Mouse (Mus musculus) C2C12 (cell line): ENCODE data around the gene Tprg. TPM values are rescaled to one million over a fixed set of nuclear protein-coding genes. Genes with fewer than 3 reads are reported as not detected.

Experiments used
- H3K27me3 ChIP-seq: one replicate; pipeline ENCODE4 v1.6.1; 2011; ENCODE audit not compliant: control insufficient read depth, insufficient read depth, insufficient read length
- H3K36me3 ChIP-seq: one replicate; pipeline ENCODE4 v1.6.1; 2011; ENCODE audit not compliant: control insufficient read depth, insufficient read depth
- H3K4me3 ChIP-seq: one replicate; pipeline ENCODE4 v1.5.1; 2011; ENCODE audit warnings: mild to moderate bottlenecking, control low read depth; ENCODE audit not compliant: poor library complexity, insufficient read depth, severe bottlenecking
- H3K79me2 ChIP-seq: one replicate; pipeline ENCODE4 v1.6.1; 2011; ENCODE audit not compliant: control insufficient read depth, insufficient read depth
- H3K79me3 ChIP-seq: one replicate; pipeline ENCODE4 v1.6.1; 2011; ENCODE audit warnings: low read depth, control low read depth
- H3ac ChIP-seq: one replicate; pipeline ENCODE3; 2011; ENCODE audit warnings: low read depth; ENCODE audit not compliant: control insufficient read depth, insufficient read length
- CEBPB ChIP-seq: IDR thresholded peaks from one replicate; pipeline ENCODE4 v1.6.1; 2011; ENCODE audit warnings: low read depth, mild to moderate bottlenecking, control low read depth, moderate library complexity
- CTCF ChIP-seq: IDR thresholded peaks from one replicate; pipeline ENCODE4 v1.5.1; 2011; ENCODE audit not compliant: control insufficient read depth, insufficient read depth, insufficient read length
- FOSL1 ChIP-seq: IDR thresholded peaks from one replicate; pipeline ENCODE4 v1.8.0; 2011; ENCODE audit warnings: mild to moderate bottlenecking, low read length; ENCODE audit not compliant: poor library complexity, insufficient read depth, severe bottlenecking
- MAX ChIP-seq: IDR thresholded peaks from one replicate; pipeline ENCODE4 v1.6.1; 2011; ENCODE audit warnings: mild to moderate bottlenecking, control low read depth
- MYOD1 ChIP-seq: IDR thresholded peaks from one replicate; pipeline ENCODE4 v1.6.1; 2011; ENCODE audit warnings: low read depth; ENCODE audit not compliant: control insufficient read depth, insufficient read length
- MYOG ChIP-seq: IDR thresholded peaks from one replicate; pipeline ENCODE4 v1.6.1; 2011; ENCODE audit not compliant: control insufficient read depth, insufficient read length; ENCODE audit errors: extremely low read depth
- USF1 ChIP-seq: IDR thresholded peaks from one replicate; pipeline ENCODE4 v1.6.1; 2011; ENCODE audit warnings: low read depth, mild to moderate bottlenecking, control low read depth, moderate library complexity
- polyA plus RNA-seq: library from polyadenylated mRNA; unstranded; fragments of >200 nt; fragmentation: generic; extraction: Trizol; gene quantifications from one replicate; pipeline ENCODE4 v1.2.1, GENCODE M21; 2012; ENCODE audit warnings: missing spikeins

Tprg gene
- polyA plus RNA-seq, 1 experiment, result 0.04 TPM

DNA sequence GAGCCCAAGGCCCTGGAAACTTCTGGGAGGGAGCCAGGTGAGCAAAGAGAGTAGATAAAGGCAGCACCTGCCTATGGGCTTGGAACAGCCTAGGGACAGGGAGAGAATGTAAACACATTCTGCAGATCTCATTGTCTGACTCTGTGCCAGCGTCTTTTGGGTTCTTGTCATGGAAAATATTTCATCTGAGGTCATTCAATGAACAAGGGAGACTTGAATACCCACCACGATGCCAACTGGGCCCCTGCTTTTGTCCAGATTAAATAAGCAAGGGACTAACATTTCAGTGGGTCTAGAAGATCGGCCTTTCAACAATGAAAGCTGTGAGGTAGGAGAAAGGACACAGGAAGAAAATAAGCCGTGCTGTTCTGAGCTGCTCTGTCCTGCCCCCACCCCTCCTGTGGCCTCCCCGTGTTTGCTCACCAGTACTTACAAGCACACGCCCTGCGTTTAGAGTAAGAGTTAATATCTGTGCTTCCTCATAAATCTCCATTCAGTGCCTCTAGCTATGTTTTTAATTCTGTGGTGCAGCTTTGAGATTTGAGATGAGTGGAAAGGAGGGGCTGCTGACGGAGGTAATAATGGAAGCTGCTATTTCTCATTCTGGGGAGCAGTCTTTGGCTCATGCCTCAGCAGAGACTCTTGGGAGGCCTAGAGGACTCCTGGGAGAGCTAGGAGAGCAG lies 120.7 kb downstream of the Tprg start:
- Histone ChIP-seq H3ac (no peak overlapping the region), H3K27me3 (no peaks in the 10 kb centered on the region), H3K4me3 (no peak overlapping the region), H3K79me3 (no peaks in the 10 kb centered on the region), H3K36me3 (no peaks in the 10 kb centered on the region), H3K79me2 (no peaks in the 10 kb centered on the region)
- TF ChIP-seq MYOG (no peak), CEBPB (no peak), CTCF (no peak), USF1 (no peak), MAX (no peak), MYOD1 (no peak), FOSL1 (no peak)

DNA sequence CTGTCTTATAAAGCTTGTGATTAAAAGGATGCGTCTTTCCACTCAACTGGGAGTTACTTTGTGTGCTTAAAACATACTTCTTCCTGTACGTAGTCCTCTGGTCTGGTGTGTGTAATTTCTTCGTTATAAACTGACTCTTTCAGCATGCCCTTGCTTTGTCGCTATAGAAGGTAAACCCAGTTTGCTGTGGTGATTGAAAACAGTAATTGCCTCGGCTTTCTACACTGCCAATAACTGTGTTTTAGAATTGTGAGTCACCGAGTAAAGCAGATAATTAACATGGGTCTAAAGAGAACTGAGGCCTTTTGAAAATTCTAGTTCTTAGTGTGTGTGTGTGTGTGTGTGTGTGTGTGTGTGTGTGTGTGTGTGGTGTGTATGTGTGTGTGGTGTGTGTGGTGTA lies 121.4 kb downstream of the Tprg start:
- H3ac ChIP-seq, result no peak overlapping the region
- H3K79me3 ChIP-seq, result no peaks in the 10 kb centered on the region
- no peak overlapping the region for H3K4me3 ChIP-seq
- no peaks in the 10 kb centered on the region for H3K36me3 ChIP-seq
- no peak for TF ChIP-seq USF1
- no peak for TF ChIP-seq MYOG
- TF ChIP-seq CEBPB, result no peak
- no peak for TF ChIP-seq FOSL1
- TF ChIP-seq MYOD1, result no peak
- TF ChIP-seq CTCF, result no peak
- TF ChIP-seq MAX, result no peak
- no peaks in the 10 kb centered on the region for H3K27me3 ChIP-seq
- H3K79me2 ChIP-seq, result no peaks in the 10 kb centered on the region

DNA sequence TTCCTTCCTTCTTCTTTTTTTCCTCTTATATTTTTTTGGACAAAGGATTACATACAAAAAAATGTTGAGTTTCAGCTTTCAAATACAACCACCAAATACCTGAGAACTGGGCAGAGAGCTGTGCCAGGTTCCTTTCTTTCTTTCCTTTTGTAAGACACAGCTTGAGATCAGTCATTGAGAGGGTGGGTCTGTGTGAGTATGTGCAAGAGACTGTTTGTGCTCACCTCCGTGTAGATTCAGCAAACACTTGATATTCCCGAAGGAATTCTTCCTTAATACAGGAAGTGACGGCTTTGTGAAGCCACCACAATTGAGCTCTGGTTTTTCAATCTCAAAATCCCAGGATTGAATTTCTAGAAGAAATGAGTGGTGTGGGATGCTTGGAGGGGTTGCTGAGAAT lies 124.7 kb downstream of the Tprg start:
- H3ac ChIP-seq, result no peak overlapping the region
- TF ChIP-seq MYOG (no peak), MAX (no peak), MYOD1 (no peak), USF1 (no peak), CTCF (no peak), FOSL1 (no peak)
- no peaks in the 10 kb centered on the region for H3K36me3 ChIP-seq
- no peaks in the 10 kb centered on the region for H3K79me2 ChIP-seq
- no peaks in the 10 kb centered on the region for H3K27me3 ChIP-seq
- H3K79me3 ChIP-seq, result no peaks in the 10 kb centered on the region
- H3K4me3 ChIP-seq, result no peak overlapping the region

DNA sequence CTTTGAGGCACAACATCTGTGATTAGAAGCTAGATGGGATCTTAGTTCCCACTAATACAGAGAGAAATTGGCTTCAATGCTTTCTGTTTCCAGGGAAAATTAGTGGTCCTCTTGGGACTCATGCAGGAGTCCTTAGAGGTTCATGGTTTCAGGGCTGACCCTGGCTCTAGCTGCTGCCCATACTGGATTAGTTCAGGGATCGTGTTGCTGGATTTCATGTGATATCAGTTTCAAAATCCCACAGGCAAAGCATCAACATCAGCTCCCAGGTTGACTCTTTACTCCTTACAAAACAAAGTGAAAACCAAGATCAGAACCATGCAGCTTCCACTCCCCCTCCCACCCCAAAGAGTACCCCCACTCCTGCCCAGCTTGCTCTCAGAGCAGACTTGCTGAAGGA lies 127.3 kb downstream of the Tprg start:
- no peaks in the 10 kb centered on the region for H3K79me2 ChIP-seq
- TF ChIP-seq MYOG (no peak), USF1 (no peak), CEBPB (no peak), FOSL1 (no peak), CTCF (no peak), MAX (no peak), MYOD1 (no peak)
- H3K27me3 ChIP-seq, result no peaks in the 10 kb centered on the region
- H3K4me3 ChIP-seq, result no peak overlapping the region
- H3K79me3 ChIP-seq, result no peaks in the 10 kb centered on the region
- no peaks in the 10 kb centered on the region for H3K36me3 ChIP-seq
- no peak overlapping the region for H3ac ChIP-seq

DNA sequence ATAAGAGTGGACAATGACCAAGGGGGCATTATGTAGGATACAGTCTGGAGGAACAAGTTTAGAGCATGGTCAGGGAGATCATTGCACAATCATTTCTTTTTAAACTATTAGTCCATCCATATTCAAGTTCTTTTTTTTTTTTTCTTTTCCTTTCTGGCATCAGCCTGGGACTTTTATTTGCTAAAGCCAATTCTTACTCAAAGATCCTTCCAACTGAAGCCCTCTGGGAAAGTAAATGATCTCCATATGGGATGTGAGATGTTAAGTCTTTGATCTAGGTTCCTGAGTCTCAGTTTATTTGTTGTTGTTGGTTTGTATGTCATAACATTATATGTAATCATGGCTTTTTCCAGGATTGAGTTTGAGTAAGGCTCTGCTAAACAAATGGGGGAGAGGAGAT lies 128.6 kb downstream of the Tprg start:
- TF ChIP-seq MAX (no peak), CEBPB (no peak), MYOD1 (no peak), USF1 (no peak), MYOG (no peak), CTCF (no peak), FOSL1 (no peak)
- no peaks in the 10 kb centered on the region for H3K79me2 ChIP-seq
- H3K4me3 ChIP-seq, result no peak overlapping the region
- H3K27me3 ChIP-seq, result no peaks in the 10 kb centered on the region
- H3K79me3 ChIP-seq, result no peaks in the 10 kb centered on the region
- no peak overlapping the region for H3ac ChIP-seq
- no peaks in the 10 kb centered on the region for H3K36me3 ChIP-seq
